Mouse (Mus musculus) ES-Bruce4 (cell line): Measurements from ENCODE around the gene Abcg4. TPM values are rescaled to one million over a fixed set of nuclear protein-coding genes. Genes with fewer than 3 reads are reported as not detected.
A peak's percentile ranks its signal among the peaks of the same experiment; 100 is the strongest.
"Not testable (repeated sequence)": the region's sequence is repeated elsewhere in the genome, so short reads cannot be mapped to it uniquely, and the experiment has no call there.

ENCODE experiments used
- H3K27ac ChIP-seq: 2 replicates; pipeline ENCODE4 v1.5.1; 2012; ENCODE audit warnings: low read length, inconsistent platforms; ENCODE audit not compliant: insufficient read depth
- H3K27me3 ChIP-seq: 2 replicates; pipeline ENCODE4 v1.6.1; 2012; ENCODE audit warnings: mild to moderate bottlenecking, low read length, inconsistent platforms; ENCODE audit not compliant: control insufficient read depth, poor library complexity, insufficient read depth, severe bottlenecking
- H3K36me3 ChIP-seq: 2 replicates; pipeline ENCODE4 v1.6.1; 2012; ENCODE audit warnings: inconsistent platforms, mild to moderate bottlenecking, low read length, moderate library complexity; ENCODE audit not compliant: control insufficient read depth, poor library complexity, insufficient read depth, severe bottlenecking
- H3K4me1 ChIP-seq: one replicate; pipeline ENCODE4 v1.8.1; 2011; ENCODE audit warnings: low read length; ENCODE audit not compliant: control insufficient read depth, insufficient read depth
- H3K4me3 ChIP-seq: 2 replicates; pipeline ENCODE4 v1.5.1; 2011; ENCODE audit warnings: low read depth, mild to moderate bottlenecking, low read length
- H3K9ac ChIP-seq: 2 replicates; pipeline ENCODE4 v1.6.1; 2012; ENCODE audit warnings: low read depth, mild to moderate bottlenecking, inconsistent platforms; ENCODE audit not compliant: poor library complexity, severe bottlenecking
- H3K9me3 ChIP-seq: replicated peaks from 2 replicates; pipeline ENCODE4 v1.6.1; 2012; ENCODE audit warnings: mild to moderate bottlenecking, low read length, inconsistent platforms; ENCODE audit not compliant: control insufficient read depth, poor library complexity, insufficient read depth, severe bottlenecking
- CTCF ChIP-seq: IDR thresholded peaks from one replicate; pipeline ENCODE4 v1.8.1; 2011; ENCODE audit warnings: low read depth, low read length
- EP300 ChIP-seq: IDR thresholded peaks from 2 replicates; pipeline ENCODE4 v1.6.1; 2011; ENCODE audit warnings: low read depth, low read length; ENCODE audit not compliant: insufficient read depth
- POLR2A ChIP-seq: IDR thresholded peaks from one replicate; pipeline ENCODE4 v1.8.1; 2011; ENCODE audit warnings: low read length; ENCODE audit not compliant: insufficient read depth
- polyA plus RNA-seq: library from polyadenylated mRNA; stranded (reverse); fragments of >200 nt; gene quantifications from 2 replicates; pipeline ENCODE4 v1.2.4, GENCODE M21; 2011; ENCODE audit warnings: low read depth; ENCODE audit not compliant: missing spikeins, insufficient read depth, insufficient read length

The Abcg4 gene
- polyA plus RNA-seq, 1 experiment: 1.3 TPM

GRCm38 (mm10) chr9:44310750-44311135 lies 22.3 kb upstream of the Abcg4 start:
- Histone ChIP-seq H3K27ac (no peak overlapping the region), H3K9me3 (no peaks in the 10 kb centered on the region), H3K4me3 (no peak overlapping the region), H3K4me1 (no peaks in the 10 kb centered on the region), H3K9ac (peak overlapping the region; percentile 33; the same call in 1 of the 2 replicates), H3K36me3 (no peaks in the 10 kb centered on the region), H3K27me3 (peaks cover 3% of the 10 kb centered on the region; the same call in 1 of the 2 replicates)
- TF ChIP-seq CTCF: no peak
- no peak for TF ChIP-seq EP300
- TF ChIP-seq POLR2A: no peak

- Histone ChIP-seq H3K9me3 (no peaks in the 10 kb centered on the region), H3K4me3 (no peak overlapping the region), H3K27me3 (peaks cover 3% of the 10 kb centered on the region; the same call in 1 of the 2 replicates), H3K36me3 (no peaks in the 10 kb centered on the region), H3K9ac (no peak overlapping the region), H3K4me1 (no peaks in the 10 kb centered on the region), H3K27ac (no peak overlapping the region)
- TF ChIP-seq POLR2A: no peak
- no peak for TF ChIP-seq CTCF
- TF ChIP-seq EP300: no peak
These were observed 21.3 kb upstream of the Abcg4 start for GRCm38 (mm10) chr9:44309756-44310155.

- no peak overlapping the region for H3K9ac ChIP-seq
- no peaks in the 10 kb centered on the region for H3K9me3 ChIP-seq
- TF ChIP-seq CTCF (no peak), POLR2A (no peak), EP300 (no peak)
- no peaks in the 10 kb centered on the region for H3K27me3 ChIP-seq
- H3K36me3 ChIP-seq: no peaks in the 10 kb centered on the region
- no peaks in the 10 kb centered on the region for H3K4me1 ChIP-seq
- H3K27ac ChIP-seq: no peak overlapping the region
- H3K4me3 ChIP-seq: no peak overlapping the region
These were observed 18.8 kb upstream of the Abcg4 start for GRCm38 (mm10) chr9:44307248-44307647.

DNA sequence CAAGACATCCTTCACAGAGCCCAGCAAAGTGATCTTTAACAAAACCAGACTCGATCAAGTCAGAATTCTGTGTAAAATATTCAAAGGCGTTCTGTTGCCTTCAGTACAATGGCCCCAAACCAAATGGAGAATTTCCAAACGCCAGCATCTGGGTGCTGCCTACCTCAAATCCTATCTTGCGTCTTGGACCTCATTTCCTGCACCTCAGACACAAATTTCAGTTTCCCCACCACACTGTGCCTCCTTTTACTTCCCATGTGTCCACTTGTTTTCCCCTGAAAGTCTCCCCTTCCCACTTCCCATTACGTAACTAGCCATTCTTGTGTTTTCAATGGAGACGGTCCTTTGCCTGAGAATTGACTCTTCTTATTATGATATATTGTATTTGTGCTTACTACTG lies 18.1 kb upstream of the Abcg4 start:
- Histone ChIP-seq H3K27me3 (no peaks in the 10 kb centered on the region), H3K4me3 (no peak overlapping the region), H3K9me3 (no peaks in the 10 kb centered on the region), H3K27ac (no peak overlapping the region), H3K9ac (no peak overlapping the region), H3K4me1 (no peaks in the 10 kb centered on the region), H3K36me3 (0 out of 2 replicates have a peak, but pooled peaks cover 2% of the 10 kb centered on the region)
- TF ChIP-seq POLR2A (no peak), EP300 (no peak), CTCF (no peak)

DNA sequence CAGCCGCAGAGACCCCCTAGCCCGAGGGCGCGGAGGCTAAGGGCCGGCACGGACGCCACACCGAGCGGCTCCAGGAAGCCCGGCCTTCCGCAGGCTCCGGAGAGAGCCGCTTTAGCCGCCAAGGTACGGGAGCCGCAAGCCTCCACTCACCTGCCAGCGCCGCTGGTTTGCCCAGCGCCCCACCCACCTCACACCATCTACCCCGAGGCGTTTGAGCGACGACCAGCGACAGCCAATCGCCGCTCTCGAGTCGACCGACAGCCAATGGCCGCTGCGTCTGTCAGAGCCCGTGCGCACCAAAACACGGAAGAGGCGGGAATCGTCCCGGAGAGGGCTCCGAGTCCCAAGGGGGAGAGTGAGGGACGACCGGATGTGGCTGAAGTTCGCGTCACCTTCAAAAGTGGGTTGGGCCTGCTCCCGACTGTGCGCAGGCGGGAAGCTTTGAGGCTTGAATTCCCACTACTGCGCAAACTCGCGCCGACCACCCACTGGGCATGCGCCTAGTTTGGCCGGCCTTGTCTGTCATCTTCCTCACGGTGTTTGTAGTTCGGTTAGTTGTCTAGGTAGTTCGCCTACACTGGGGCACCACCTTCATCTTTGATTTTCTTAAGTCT lies 17.2 kb upstream of the Abcg4 start, which contains the start of gene Hinfp:
Hinfp (minus strand) TSS at position 206 of the 614 bp plus-strand sequence.
- H3K36me3 ChIP-seq: 0 out of 2 replicates have a peak, but pooled peaks cover 2% of the 10 kb centered on the region
- no peaks in the 10 kb centered on the region for H3K4me1 ChIP-seq
- TF ChIP-seq POLR2A (peak; percentile 85), CTCF (no peak), EP300 (peak; percentile 86)
- H3K4me3 ChIP-seq: peak within 1 kb of the TSS; percentile 88
- no peaks in the 10 kb centered on the region for H3K9me3 ChIP-seq
- H3K27ac ChIP-seq: 0 out of 2 replicates have a peak within 1 kb of the TSS, but pooled peaks have one; percentile 13
- peak within 1 kb of the TSS; percentile 92 for H3K9ac ChIP-seq
- H3K27me3 ChIP-seq: no peaks in the 10 kb centered on the region

DNA sequence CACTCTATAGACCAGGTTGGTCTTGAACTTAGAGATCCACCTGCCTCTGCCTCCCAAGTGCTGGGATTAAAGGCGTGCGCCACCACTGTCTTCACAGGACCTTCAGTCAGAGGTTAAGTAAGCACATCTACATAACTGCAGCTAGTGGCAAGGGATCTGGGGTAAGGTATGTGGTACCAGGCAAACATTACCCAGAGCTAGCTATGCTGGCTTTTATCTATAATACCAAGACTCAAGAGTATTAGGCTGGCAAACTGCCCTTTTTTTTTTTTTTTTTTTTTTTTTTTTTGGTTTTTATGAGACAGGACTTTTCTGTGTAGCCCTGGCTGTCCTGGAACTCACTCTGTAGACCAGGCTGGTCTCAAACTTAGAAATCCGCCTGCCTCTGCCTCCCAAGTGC lies 11.6 kb upstream of the Abcg4 start:
- not testable (repeated sequence) for H3K27me3 ChIP-seq, H3K27ac ChIP-seq, H3K4me1 ChIP-seq, H3K9ac ChIP-seq, H3K9me3 ChIP-seq, H3K4me3 ChIP-seq
- peaks cover 30% of the 10 kb centered on the region for H3K36me3 ChIP-seq
